Mouse (Mus musculus): ENCODE data around the gene Isca1.

DNA sequence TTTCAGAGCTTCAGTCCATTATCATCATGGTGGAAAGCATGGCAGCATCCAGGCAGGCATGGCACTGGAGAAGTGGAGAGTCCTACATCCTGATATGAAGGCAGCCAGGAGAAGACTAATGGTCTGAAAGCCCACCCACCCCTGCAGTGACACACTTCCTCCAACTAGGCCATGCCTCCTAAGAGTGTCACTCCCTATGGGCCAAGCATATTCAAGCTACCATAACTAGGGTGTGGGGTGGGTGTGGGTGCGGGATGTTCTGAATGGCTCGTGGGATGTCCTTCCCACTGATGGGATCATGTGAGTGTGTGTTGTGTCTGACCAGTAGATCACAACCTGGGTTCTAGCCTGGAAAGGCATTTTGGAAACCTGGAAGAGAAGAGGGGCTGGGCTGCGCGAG is 35.7 kb downstream of the Isca1 start:
- no peak for TF ChIP-seq CTCF (IDR thresholded peaks at IDR 0.05; ENCODE audit: borderline replicate concordance, control insufficient read depth, extremely low read depth, insufficient read depth, low read length, poor library complexity)
- no peak for TF ChIP-seq POLR2A (IDR thresholded peaks at IDR 0.05; ENCODE audit: control insufficient read depth, extremely low read depth, insufficient read depth, low read length, poor library complexity)

Data from thymus, adult 2 months (tissue).